Mouse (Mus musculus) v-Abl transformed pro-B cells (cell line): ENCODE results near the gene Znhit1.
"Not testable (repeated sequence)": the region's sequence is repeated elsewhere in the genome, so short reads cannot be mapped to it uniquely, and the experiment has no call there.

Experiments
- in situ Hi-C, 2 experiments: fragments of 400-800 bp; cut with MboI; formaldehyde crosslinking; loops; one replicate each; pipeline ENCODE4 v1.15.1; 2025; ENCODE audit not compliant: unreplicated experiment in 2 of 2

Znhit1 gene

DNA sequence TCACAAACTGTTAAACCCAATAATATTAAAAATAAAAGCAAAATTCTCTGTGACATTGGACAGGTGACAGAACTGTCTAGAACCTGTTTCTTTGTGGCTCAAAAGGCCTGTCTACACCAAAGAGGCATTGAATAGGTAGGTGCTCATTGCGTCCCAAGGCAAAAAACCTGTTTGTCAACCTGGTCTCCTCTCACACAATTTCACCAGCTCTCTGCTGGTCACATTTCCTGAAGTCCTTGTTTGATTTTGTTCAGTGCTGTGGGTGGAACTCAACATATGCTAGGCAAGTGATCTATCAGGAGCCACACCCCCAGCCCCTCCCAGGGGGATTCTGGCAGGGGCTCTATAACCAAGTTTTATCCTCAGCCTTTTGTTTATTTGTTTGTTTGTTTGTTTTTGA is 30.6 kb downstream of the Znhit1 start:
- in situ Hi-C loops, result no loop called here

GRCm38 (mm10) chr5:136955622-136956021 is 32.2 kb downstream of the Znhit1 start:
- in situ Hi-C loops, result no loop called here

- in situ Hi-C loops, result no loop called here
Observed at GRCm38 (mm10) chr5:136953440-136953951, 34.3 kb downstream of the Znhit1 start.

DNA sequence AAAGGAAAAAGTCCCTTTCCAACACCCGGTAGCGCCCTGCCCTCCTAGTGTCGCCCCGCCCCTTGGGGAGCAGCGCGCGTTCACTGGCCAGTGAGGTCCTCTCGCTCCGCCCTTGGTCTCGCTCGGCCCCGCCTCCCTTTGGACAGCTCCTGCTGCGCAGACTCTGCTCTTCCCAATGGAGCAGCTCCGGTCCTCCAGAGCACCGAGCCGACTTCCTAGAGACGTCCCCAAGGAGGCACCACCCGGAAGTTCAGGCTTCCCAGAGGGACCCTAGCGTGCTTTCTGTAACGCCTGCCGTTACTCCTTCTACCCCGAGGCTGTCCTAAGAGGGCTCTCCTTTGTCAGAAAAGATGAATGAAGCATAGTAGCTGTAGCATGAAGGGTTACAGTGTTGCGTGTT is 34.8 kb downstream of the Znhit1 start, which contains the start of gene Fis1:
Fis1 (plus strand) TSS at position 261 of the 400 bp plus-strand sequence.
- in situ Hi-C loops, result no loop called here

- in situ Hi-C loops, result no loop called here
Observed at GRCm38 (mm10) chr5:136952153-136952552, 35.7 kb downstream of the Znhit1 start.

DNA sequence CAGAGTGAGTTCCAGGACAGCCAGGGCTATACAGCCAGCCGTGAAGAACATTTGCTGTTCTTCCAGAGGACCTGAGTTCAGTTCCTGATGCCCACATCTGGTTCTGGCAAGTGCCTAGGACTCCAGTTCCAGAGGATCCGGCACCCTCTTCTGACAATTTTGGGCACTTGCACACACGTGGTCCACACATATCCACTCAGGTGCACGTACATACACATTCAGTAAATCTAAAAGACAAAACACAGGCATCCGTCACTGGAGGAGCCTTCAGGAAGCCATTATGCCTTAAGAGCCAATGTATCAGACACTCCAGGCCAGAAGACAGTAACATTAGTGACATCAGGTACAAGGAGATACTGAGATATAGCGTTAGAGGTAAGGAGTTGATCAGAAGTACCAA is 37.3 kb downstream of the Znhit1 start:
- in situ Hi-C loops, result no loop called here

GRCm38 (mm10) chr5:136949551-136950336 is 38.1 kb downstream of the Znhit1 start:
- in situ Hi-C loops, result not testable (repeated sequence)

GRCm38 (mm10) chr5:136947874-136948273 is 39.9 kb downstream of the Znhit1 start:
- in situ Hi-C loops, result no loop called here

GRCm38 (mm10) chr5:136945084-136945483 is 42.7 kb downstream of the Znhit1 start:
- in situ Hi-C loops, result no loop called here

GRCm38 (mm10) chr5:136943382-136943781 is 44.4 kb downstream of the Znhit1 start:
- in situ Hi-C loops, result no loop called here

- in situ Hi-C loops, result no loop called here
Observed at GRCm38 (mm10) chr5:136942781-136943180, 45.0 kb downstream of the Znhit1 start.

GRCm38 (mm10) chr5:136940845-136941560 is 46.8 kb downstream of the Znhit1 start:
- in situ Hi-C loops, result no loop called here

- in situ Hi-C loops, result not testable (repeated sequence)
Observed at GRCm38 (mm10) chr5:136940029-136940428, 47.8 kb downstream of the Znhit1 start.

DNA sequence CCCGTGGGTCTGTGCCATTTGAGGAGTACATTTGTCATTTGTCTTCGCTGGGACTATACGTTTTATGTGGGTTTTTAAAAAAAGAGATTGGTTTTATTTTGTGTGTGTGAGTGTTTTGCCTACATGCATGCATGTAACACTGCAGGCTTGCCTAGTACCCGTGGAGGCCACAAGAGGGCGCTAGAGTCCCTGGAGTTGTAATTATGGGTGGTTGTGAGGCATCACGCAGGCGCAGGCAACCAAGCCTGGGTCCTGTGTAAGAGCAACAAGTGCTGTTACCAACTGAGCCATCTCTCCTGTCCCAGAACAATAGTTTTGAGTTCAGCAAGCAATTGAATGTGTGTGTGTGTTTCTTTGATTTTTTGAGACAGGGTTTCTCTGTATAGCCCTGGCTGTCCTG is 48.5 kb downstream of the Znhit1 start:
- in situ Hi-C loops, result no loop called here

GRCm38 (mm10) chr5:136937621-136938020 is 50.2 kb downstream of the Znhit1 start:
- in situ Hi-C loops, result no loop called here

- in situ Hi-C loops, result no loop called here
Observed at GRCm38 (mm10) chr5:136936750-136937149, 51.1 kb downstream of the Znhit1 start.

- in situ Hi-C loops, result no loop called here
Observed at GRCm38 (mm10) chr5:136935905-136936695, 51.7 kb downstream of the Znhit1 start.

GRCm38 (mm10) chr5:136933930-136934329 is 53.9 kb downstream of the Znhit1 start:
- in situ Hi-C loops, result no loop called here

DNA sequence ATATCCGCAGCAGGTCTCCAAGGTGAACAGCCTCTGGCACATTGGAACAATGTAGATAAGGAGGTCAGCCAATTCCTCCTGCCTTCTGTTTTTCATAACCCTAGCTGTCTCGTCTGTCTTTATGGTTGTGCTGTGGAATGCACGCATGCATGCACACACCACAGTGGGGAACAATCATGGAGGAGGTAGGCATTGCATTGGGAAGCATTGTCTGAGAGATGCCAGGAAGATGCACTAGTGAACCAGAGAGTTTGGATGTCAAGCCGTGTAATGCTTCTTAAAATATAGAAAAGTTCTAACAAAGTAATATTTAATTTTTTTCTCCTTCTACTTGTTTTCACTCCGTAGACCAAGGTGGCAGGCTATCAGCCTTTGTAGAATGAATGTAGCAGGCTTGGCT is 54.9 kb downstream of the Znhit1 start:
- in situ Hi-C loops, result no loop called here
